Mouse (Mus musculus) spleen, adult 2 months (tissue): ENCODE measurements around the gene Crocc.

Source experiments
- CTCF ChIP-seq: fragments of 200-500 bp; IDR thresholded peaks from 2 replicates; pipeline ENCODE4 v1.5.1; 2011; ENCODE audit warnings: mild to moderate bottlenecking, inconsistent platforms; ENCODE audit not compliant: insufficient read depth, insufficient read length, insufficient replicate concordance; ENCODE audit errors: extremely low read depth
- POLR2A ChIP-seq: fragments of 200-500 bp; IDR thresholded peaks from 2 replicates; pipeline ENCODE4 v1.6.1; 2011; ENCODE audit warnings: low read depth, low read length, inconsistent platforms

DNA sequence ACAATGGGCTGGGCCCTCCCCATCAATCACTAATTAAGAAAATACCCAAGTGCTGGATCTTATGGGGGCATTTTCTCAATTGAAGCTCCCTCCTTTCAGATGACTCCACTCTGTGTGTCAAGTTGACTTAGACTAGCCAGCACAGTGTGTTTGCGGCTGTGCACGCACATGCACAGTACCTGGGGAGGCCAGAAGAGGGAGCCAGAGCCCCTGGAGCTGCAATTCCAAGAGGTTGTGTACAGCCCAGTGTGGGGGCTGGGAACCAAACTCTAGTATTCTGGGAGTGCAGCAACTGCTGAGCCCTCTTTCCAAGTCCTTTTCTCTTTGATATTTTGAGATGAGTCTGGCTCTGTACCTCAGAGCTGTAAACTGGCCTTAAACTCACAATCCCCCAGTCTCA lies 78.7 kb downstream of the Crocc start:
- TF ChIP-seq CTCF (no peak; the same call in 1 of the 2 replicates), POLR2A (no peak)
